Mouse (Mus musculus): Measurements from ENCODE around the gene Hoxa1.

DNA sequence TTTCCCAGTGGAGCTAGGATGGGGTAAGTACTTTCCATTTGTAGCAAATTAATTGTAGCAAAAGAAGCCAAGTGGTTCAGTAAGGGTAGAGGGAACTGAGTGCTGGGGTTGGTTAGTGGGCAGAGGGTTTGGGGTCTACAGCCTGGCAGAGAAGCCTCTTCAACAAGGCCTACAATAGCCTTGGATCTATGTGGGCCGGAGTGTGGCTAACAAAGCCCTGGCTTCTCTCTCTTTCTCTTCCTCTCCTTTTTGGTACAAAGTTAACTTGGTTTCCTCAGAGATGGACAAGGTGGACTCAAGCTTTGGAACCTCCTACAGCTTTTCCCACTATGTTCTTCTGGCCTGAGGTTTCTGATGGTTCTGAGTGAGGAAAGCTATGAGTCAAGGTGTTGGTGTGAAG is 43.2 kb upstream of the Hoxa1 start:
- TF ChIP-seq GATA1 (IDR thresholded peaks at IDR 0.05; ENCODE audit: borderline replicate concordance, low read length) (no peak), FLI1 (IDR thresholded peaks at IDR 0.05; ENCODE audit: low read length) (no peak)
